Mouse (Mus musculus): ENCODE data around the gene Dusp10. TPM values are rescaled to one million over a fixed set of nuclear protein-coding genes. Genes with fewer than 3 reads are reported as not detected.

Gene Dusp10
- polyA plus RNA-seq, 1 experiment from 2014 or later, result 6.6 TPM

DNA sequence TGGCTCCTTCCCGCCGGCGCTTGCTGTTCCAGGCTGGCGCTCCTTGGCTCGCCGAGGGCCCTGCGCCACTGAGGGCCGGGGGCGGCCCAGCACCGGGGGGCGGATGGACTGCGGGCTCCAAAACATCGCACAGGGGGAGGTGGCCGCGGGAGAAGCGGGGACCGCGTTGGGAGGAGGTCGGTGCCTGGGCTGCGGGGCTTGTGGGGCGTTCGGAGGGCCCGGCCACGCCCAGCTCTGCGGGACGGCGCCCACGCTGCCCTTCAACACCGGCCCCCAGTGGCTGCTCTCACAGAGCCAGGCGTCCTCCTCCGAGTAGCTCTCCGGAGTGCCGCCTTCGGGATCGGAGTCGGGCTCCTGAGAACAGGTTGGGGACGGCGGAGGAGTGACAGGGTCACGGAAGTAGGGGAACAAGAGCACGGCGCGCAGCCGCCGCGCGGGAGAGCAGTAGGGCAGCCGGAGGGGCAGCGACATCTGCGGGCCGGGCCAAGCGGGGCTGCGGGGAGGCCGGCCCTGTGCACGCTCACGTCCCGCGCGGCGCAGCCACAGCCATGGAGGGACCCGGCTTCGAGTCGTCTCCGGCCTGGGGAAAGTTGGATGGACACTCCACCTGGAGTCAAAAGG is 20.4 kb downstream of the Dusp10 start:
- peaks cover 13% of the 10 kb centered on the region for H3K4me1 ChIP-seq
- H3K4me3 ChIP-seq, result peak overlapping the region; percentile 59
- H3K9me3 ChIP-seq, result no peaks in the 10 kb centered on the region
- H3K4me2 ChIP-seq (replicated peaks), result peak overlapping the region; percentile 77
- peak; percentile 81 for ATAC-seq (ENCODE audit: low FRiP score, low read depth)
- H3K27ac ChIP-seq, result peak overlapping the region; percentile 87
- WGBS, result under 1% methylated on average over 57 of the region's 63 CpGs
- H3K9ac ChIP-seq, result peak overlapping the region; percentile 78
- H3K36me3 ChIP-seq, result no peaks in the 10 kb centered on the region
- no peaks in the 10 kb centered on the region for H3K27me3 ChIP-seq (replicated peaks)

DNA sequence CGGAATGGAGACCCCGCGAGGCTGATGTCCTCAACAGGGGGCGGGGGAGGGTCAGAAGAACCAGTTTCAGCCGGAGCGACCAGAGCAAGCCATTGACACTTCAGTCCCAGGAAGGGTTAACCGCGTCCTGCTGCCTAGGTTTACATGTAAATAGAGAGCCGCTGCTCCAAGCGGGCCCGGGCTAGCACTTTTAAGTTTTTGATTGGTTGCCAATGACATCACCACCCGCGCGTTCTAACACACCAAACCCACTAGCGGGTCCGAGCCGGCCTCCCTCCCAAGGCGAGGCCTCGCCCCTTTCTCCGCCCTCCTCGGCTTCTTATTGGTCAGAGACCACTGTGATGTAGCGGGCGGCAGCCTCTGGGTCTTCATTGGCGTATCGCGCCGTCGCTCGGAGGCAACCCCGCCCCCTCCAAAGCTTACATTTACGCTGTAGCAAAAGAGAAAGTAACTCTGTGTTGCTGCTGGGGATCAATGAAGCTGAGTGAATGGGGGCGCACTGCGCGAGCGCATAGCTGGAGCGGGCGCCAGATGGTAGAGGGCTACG is 21.0 kb downstream of the Dusp10 start, which contains the start of gene 1700056E22Rik:
1700056E22Rik (minus strand) TSS at position 291 of the 547 bp plus-strand sequence.
- Histone ChIP-seq H3K27ac (peak within 1 kb of the TSS; percentile 87), H3K4me3 (peak within 1 kb of the TSS; percentile 59)
- peak; percentile 99 for ATAC-seq (ENCODE audit: low FRiP score, low read depth)

DNA sequence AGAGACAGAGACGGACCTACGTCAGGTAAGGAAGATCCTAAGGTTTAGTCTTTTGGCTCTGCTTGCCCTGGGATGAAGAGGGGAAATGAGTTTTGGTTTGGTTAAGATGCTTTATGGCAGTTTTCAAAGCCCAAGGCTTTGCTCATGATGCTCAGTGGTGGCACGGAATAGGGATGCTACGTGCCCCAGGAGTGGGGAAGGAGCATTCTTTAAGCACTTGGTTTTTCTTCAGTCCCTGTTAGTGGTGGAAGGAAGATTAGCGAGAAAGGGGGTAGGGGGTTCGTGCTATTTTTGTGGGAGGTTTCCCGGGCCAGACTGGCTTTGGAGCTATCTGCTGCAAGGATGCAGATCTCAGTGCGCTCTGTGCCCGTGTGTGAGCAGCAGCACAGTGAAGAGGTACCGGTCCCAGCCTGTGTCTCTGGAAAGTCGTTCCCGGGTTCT is 21.7 kb downstream of the Dusp10 start:
- Histone ChIP-seq H3K4me2 (replicated peaks) (peak overlapping the region; percentile 77), H3K27ac (peak overlapping the region; percentile 47; the same call in 1 of the 2 replicates), H3K4me1 (peaks cover 15% of the 10 kb centered on the region), H3K36me3 (no peaks in the 10 kb centered on the region), H3K9ac (peak overlapping the region; percentile 59), H3K9me3 (no peaks in the 10 kb centered on the region), H3K27me3 (replicated peaks) (no peaks in the 10 kb centered on the region), H3K4me3 (peak overlapping the region; percentile 59)
- WGBS, result under 1% methylated on average over 12 of the region's 12 CpGs
- ATAC-seq (ENCODE audit: low FRiP score, low read depth), result peak; percentile 4; the same call in 1 of the 2 replicates

More for the DNA sequence above, 21.0 kb downstream of the Dusp10 start, which contains the start of gene 1700056E22Rik:
- under 1% methylated on average over 38 of the region's 38 CpGs for WGBS
- peak within 1 kb of the TSS; percentile 78 for H3K9ac ChIP-seq
- no peaks in the 10 kb centered on the region for H3K27me3 ChIP-seq (replicated peaks)
- peaks cover 14% of the 10 kb centered on the region for H3K4me1 ChIP-seq
- no peaks in the 10 kb centered on the region for H3K36me3 ChIP-seq
- peak within 1 kb of the TSS; percentile 77 for H3K4me2 ChIP-seq (replicated peaks)
- no peaks in the 10 kb centered on the region for H3K9me3 ChIP-seq

DNA sequence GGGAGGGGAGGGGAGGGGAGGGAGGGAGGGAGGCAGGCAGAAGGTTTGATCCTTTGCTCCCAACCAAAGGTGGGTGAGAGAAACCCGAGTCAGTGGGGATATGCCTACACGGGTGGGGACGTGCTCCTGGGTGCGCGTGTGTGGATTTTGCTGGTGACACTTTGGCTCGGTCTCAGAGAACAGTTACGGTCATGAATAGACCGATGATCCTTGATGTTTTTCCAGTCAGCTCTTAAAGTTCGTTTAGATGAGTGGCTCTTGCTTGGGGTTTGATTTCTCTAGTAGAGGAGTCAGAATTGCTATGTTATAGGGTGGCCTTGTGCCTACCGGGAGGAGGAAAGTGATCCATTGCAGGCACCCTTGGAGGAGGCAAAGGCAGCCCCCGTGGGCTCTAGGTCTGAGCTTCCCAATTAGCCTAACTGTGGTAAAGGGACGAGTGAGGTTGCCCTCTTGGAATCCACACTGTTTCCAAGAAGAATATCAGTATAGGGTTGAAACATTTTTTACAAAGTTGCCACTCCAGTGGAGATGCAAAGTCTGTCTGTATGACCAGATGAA is 22.3 kb downstream of the Dusp10 start:
- H3K36me3 ChIP-seq, result no peaks in the 10 kb centered on the region
- H3K4me1 ChIP-seq, result peaks cover 15% of the 10 kb centered on the region
- ATAC-seq (ENCODE audit: low FRiP score, low read depth), result no peak
- WGBS, result 6% methylated on average over 12 of the region's 12 CpGs
- H3K9ac ChIP-seq, result peak overlapping the region; percentile 59
- no peaks in the 10 kb centered on the region for H3K9me3 ChIP-seq
- no peak overlapping the region for H3K27ac ChIP-seq
- no peaks in the 10 kb centered on the region for H3K27me3 ChIP-seq (replicated peaks)
- peak overlapping the region; percentile 59 for H3K4me3 ChIP-seq
- peak overlapping the region; percentile 77 for H3K4me2 ChIP-seq (replicated peaks)

GRCm38 (mm10) chr1:184037802-184038201 is 24.7 kb downstream of the Dusp10 start:
- peaks cover 15% of the 10 kb centered on the region for H3K4me1 ChIP-seq
- no peak overlapping the region for H3K4me3 ChIP-seq
- no peak overlapping the region for H3K27ac ChIP-seq
- H3K4me2 ChIP-seq (replicated peaks), result no peak overlapping the region
- ATAC-seq (ENCODE audit: low FRiP score, low read depth), result no peak
- H3K9ac ChIP-seq, result no peak overlapping the region
- 88% methylated on average over 4 of the region's 4 CpGs for WGBS
- no peaks in the 10 kb centered on the region for H3K27me3 ChIP-seq (replicated peaks)
- H3K36me3 ChIP-seq, result no peaks in the 10 kb centered on the region
- H3K9me3 ChIP-seq, result no peaks in the 10 kb centered on the region

DNA sequence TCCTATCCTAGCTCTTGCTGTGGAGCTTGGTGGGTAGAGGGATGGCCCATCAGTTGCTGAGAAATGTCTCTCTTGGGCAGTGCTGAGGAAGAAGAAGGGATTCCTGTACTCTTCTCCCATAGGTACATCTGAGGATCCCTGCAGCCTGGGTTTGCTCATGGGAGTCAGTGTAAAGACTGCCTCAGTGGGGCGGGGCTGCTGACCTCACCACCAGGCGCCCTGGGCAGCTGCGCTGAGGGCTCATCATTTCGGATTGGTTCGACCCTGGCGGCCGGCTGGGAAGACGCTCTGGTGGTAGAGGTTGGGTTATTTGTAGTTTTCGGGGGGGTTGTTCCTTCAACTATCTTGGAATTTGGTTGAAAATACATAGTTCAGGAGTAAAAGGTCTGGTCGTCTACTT is 26.2 kb downstream of the Dusp10 start:
- H3K4me3 ChIP-seq, result no peak overlapping the region
- no peak overlapping the region for H3K4me2 ChIP-seq (replicated peaks)
- no peak for ATAC-seq (ENCODE audit: low FRiP score, low read depth)
- H3K9ac ChIP-seq, result no peak overlapping the region
- H3K9me3 ChIP-seq, result no peaks in the 10 kb centered on the region
- H3K36me3 ChIP-seq, result no peaks in the 10 kb centered on the region
- WGBS, result 91% methylated on average over 10 of the region's 10 CpGs
- no peak overlapping the region for H3K27ac ChIP-seq
- peaks cover 15% of the 10 kb centered on the region for H3K4me1 ChIP-seq
- H3K27me3 ChIP-seq (replicated peaks), result no peaks in the 10 kb centered on the region

GRCm38 (mm10) chr1:184040181-184040580 is 27.1 kb downstream of the Dusp10 start:
- no peak for ATAC-seq (ENCODE audit: low FRiP score, low read depth)
- no peaks in the 10 kb centered on the region for H3K36me3 ChIP-seq
- H3K27me3 ChIP-seq (replicated peaks), result no peaks in the 10 kb centered on the region
- H3K4me2 ChIP-seq (replicated peaks), result no peak overlapping the region
- peaks cover 15% of the 10 kb centered on the region for H3K4me1 ChIP-seq
- no peak overlapping the region for H3K9ac ChIP-seq
- H3K27ac ChIP-seq, result no peak overlapping the region
- H3K4me3 ChIP-seq, result no peak overlapping the region
- 81% methylated on average over 11 of the region's 11 CpGs for whole genome bisulfite sequencing
- no peaks in the 10 kb centered on the region for H3K9me3 ChIP-seq

DNA sequence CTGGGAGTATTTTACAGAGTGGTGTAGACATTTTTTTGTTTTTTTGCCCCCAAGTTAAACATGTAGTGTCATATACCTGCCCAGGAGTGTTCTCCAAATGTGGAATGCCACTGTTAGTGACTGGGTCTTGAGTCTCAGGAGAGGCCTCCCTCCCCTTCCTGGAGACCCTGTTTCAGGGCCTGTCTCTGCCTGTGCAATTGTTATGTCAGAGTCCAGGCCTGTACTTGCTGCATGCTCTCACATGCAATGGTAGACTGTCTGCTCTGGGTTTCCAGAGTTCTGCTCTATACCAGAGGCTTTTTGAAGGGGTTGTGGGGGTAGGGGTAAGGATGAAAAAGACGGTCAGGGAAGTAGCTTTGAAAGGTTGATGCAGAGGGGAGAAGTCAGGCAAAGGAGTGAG is 27.8 kb downstream of the Dusp10 start:
- Histone ChIP-seq H3K4me1 (peaks cover 8% of the 10 kb centered on the region), H3K27ac (no peak overlapping the region), H3K9me3 (no peaks in the 10 kb centered on the region), H3K4me2 (replicated peaks) (no peak overlapping the region), H3K36me3 (no peaks in the 10 kb centered on the region), H3K4me3 (no peak overlapping the region), H3K27me3 (replicated peaks) (no peaks in the 10 kb centered on the region), H3K9ac (no peak overlapping the region)
- WGBS, result 84% methylated on average over 1 of the region's 1 CpGs
- ATAC-seq (ENCODE audit: low FRiP score, low read depth), result no peak

GRCm38 (mm10) chr1:184041778-184042573 is 28.9 kb downstream of the Dusp10 start:
- Histone ChIP-seq H3K27ac (no peak overlapping the region), H3K36me3 (no peaks in the 10 kb centered on the region), H3K4me2 (replicated peaks) (no peak overlapping the region), H3K9ac (no peak overlapping the region), H3K4me1 (peaks cover 2% of the 10 kb centered on the region; the same call in 1 of the 2 replicates), H3K4me3 (no peak overlapping the region), H3K9me3 (no peaks in the 10 kb centered on the region), H3K27me3 (replicated peaks) (no peaks in the 10 kb centered on the region)
- no peak for ATAC-seq (ENCODE audit: low FRiP score, low read depth)
- WGBS, result 69% methylated on average over 9 of the region's 9 CpGs

DNA sequence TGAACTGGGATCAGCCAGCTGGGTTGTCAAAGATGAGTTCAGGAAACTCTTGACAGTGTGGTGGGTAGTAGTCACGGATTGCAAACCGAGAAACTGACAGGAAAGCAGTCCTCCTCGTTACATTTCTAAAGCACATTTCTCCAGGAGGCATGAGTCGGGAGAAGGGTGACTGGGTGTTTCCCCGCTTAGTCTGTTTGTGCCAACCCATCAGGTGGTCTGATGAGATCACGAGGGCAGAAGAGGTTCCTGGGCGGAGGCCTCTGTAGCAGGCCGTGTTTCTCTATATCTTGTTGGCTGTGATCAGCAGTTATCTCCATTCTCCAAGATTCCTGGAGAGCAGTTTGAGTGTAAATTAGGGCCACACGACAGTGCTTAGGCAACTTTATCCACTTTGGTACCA is 29.6 kb downstream of the Dusp10 start:
- H3K27ac ChIP-seq, result no peak overlapping the region
- H3K9ac ChIP-seq, result no peak overlapping the region
- 82% methylated on average over 9 of the region's 9 CpGs for WGBS
- no peaks in the 10 kb centered on the region for H3K9me3 ChIP-seq
- peaks cover 2% of the 10 kb centered on the region; the same call in 1 of the 2 replicates for H3K4me1 ChIP-seq
- H3K36me3 ChIP-seq, result no peaks in the 10 kb centered on the region
- H3K4me2 ChIP-seq (replicated peaks), result no peak overlapping the region
- no peak for ATAC-seq (ENCODE audit: low FRiP score, low read depth)
- H3K27me3 ChIP-seq (replicated peaks), result no peaks in the 10 kb centered on the region
- no peak overlapping the region for H3K4me3 ChIP-seq

- H3K27me3 ChIP-seq (replicated peaks), result no peaks in the 10 kb centered on the region
- 94% methylated on average over 5 of the region's 6 CpGs for WGBS
- no peaks in the 10 kb centered on the region for H3K9me3 ChIP-seq
- H3K4me3 ChIP-seq, result no peak overlapping the region
- H3K27ac ChIP-seq, result no peak overlapping the region
- peaks cover 2% of the 10 kb centered on the region; the same call in 1 of the 2 replicates for H3K4me1 ChIP-seq
- no peaks in the 10 kb centered on the region for H3K36me3 ChIP-seq
- H3K4me2 ChIP-seq (replicated peaks), result no peak overlapping the region
- no peak for ATAC-seq (ENCODE audit: low FRiP score, low read depth)
- H3K9ac ChIP-seq, result no peak overlapping the region
Observed at GRCm38 (mm10) chr1:184043391-184043790, 30.3 kb downstream of the Dusp10 start.

Measured in neural tube, embryonic 12.5 days (tissue).